Mouse (Mus musculus) liver, postnatal 0 days (tissue): ENCODE data around the gene Wfdc3.
A peak's percentile ranks its signal among the peaks of the same experiment; 100 is the strongest.

Source experiments
- CTCF ChIP-seq: sonication (generic); IDR thresholded peaks from 2 replicates; pipeline ENCODE4 v1.5.1; 2016; ENCODE audit warnings: antibody characterized with exemption, low read depth
- EP300 ChIP-seq: IDR thresholded peaks from 2 replicates; pipeline ENCODE4 v1.6.1; 2016; ENCODE audit warnings: antibody characterized with exemption, low read depth, mild to moderate bottlenecking

- TF ChIP-seq CTCF (no peak), EP300 (peak; percentile 77; the same call in 1 of the 2 replicates)
Observed at GRCm38 (mm10) chr2:164748191-164748590, 2.5 kb upstream of the Wfdc3 start.
